Mouse (Mus musculus): ENCODE measurements around the gene Csnk1g1.
A peak's percentile ranks its signal among the peaks of the same experiment; 100 is the strongest.

The Csnk1g1 gene

GRCm38 (mm10) chr9:65998965-65999364 lies 90.2 kb downstream of the Csnk1g1 start:
- DNase-seq = no peak

GRCm38 (mm10) chr9:66004380-66004779 lies 95.7 kb downstream of the Csnk1g1 start:
- peak; percentile 52 to 65 for DNase-seq

- no peak for DNase-seq
These were observed 99.0 kb downstream of the Csnk1g1 start for GRCm38 (mm10) chr9:66007603-66008202.

GRCm38 (mm10) chr9:66020601-66021000 lies 111.9 kb downstream of the Csnk1g1 start:
- no peak for DNase-seq

- no peak for DNase-seq
These were observed 129.4 kb downstream of the Csnk1g1 start for GRCm38 (mm10) chr9:66038082-66038481.

GRCm38 (mm10) chr9:66038581-66038980 lies 129.9 kb downstream of the Csnk1g1 start:
- no peak for DNase-seq

- DNase-seq = no peak
These were observed 130.6 kb downstream of the Csnk1g1 start for GRCm38 (mm10) chr9:66039290-66039689.

- DNase-seq = no peak
These were observed 132.1 kb downstream of the Csnk1g1 start for GRCm38 (mm10) chr9:66040801-66041200.

GRCm38 (mm10) chr9:66042331-66042730 lies 133.6 kb downstream of the Csnk1g1 start:
- no peak for DNase-seq

- DNase-seq = no peak
These were observed 134.5 kb downstream of the Csnk1g1 start for GRCm38 (mm10) chr9:66043241-66043640.

GRCm38 (mm10) chr9:66049931-66050601 lies 141.3 kb downstream of the Csnk1g1 start:
- no peak for DNase-seq

GRCm38 (mm10) chr9:66051493-66051892 lies 142.8 kb downstream of the Csnk1g1 start:
- DNase-seq = no peak

GRCm38 (mm10) chr9:66052731-66053130 lies 144.0 kb downstream of the Csnk1g1 start:
- DNase-seq = no peak

- DNase-seq = no peak
These were observed 144.9 kb downstream of the Csnk1g1 start for GRCm38 (mm10) chr9:66053620-66054019.

GRCm38 (mm10) chr9:66059583-66060307 lies 151.0 kb downstream of the Csnk1g1 start, which contains the start of gene Ppib:
Ppib (plus strand) TSS chr9:66060222.
- peak; percentile 98 to 99 for DNase-seq

- no peak for DNase-seq
These were observed 151.6 kb downstream of the Csnk1g1 start for GRCm38 (mm10) chr9:66060308-66060647.

GRCm38 (mm10) chr9:66060986-66061385 lies 152.3 kb downstream of the Csnk1g1 start:
- no peak for DNase-seq

- no peak for DNase-seq
These were observed 152.9 kb downstream of the Csnk1g1 start for GRCm38 (mm10) chr9:66061656-66062055.

GRCm38 (mm10) chr9:66063446-66063845 lies 154.7 kb downstream of the Csnk1g1 start:
- no peak for DNase-seq

- no peak for DNase-seq
These were observed 155.6 kb downstream of the Csnk1g1 start for GRCm38 (mm10) chr9:66064316-66064715.

- no peak for DNase-seq
These were observed 158.1 kb downstream of the Csnk1g1 start for GRCm38 (mm10) chr9:66066791-66067190.

- DNase-seq = peak; percentile 68 to 77
These were observed 158.8 kb downstream of the Csnk1g1 start for GRCm38 (mm10) chr9:66067542-66067941.

- DNase-seq = no peak
These were observed 159.3 kb downstream of the Csnk1g1 start for GRCm38 (mm10) chr9:66068056-66068455.

- DNase-seq = peak; percentile 49 to 61
These were observed 160.3 kb downstream of the Csnk1g1 start for GRCm38 (mm10) chr9:66068971-66069391.
